ENCODE assay signal across 8 mouse cellular contexts in the genomic region with DNA sequence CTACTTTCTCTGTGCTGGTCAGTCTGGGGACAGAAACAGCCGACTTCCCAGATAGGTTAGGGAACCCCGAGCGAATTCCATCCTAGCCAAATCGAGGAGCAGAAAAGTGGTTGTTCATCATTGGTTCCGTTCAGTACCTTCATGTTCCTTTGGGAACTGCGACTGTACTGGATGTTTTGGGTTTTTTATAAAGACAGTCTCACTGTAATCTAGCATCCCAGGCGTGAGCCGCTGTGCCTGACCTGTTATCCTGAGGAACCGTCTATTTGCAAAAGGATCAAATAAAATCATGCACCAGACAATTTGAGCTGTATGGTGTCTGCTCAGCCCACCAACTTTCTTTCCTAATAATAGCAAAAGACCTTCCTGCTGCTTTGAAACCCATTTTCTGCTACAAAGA. TPM values are rescaled to one million over a fixed set of nuclear protein-coding genes. Genes with fewer than 3 reads are reported as not detected.
A peak's percentile ranks its signal among the peaks of the same experiment; 100 is the strongest.
DNase-seq lines count a peak whose midpoint lies in the region; ATAC-seq and TF ChIP-seq lines count a peak whose summit lies in the region.

No protein-coding gene starts in this region.

- 1% methylated on average over 9 of the region's 9 CpGs for whole genome bisulfite sequencing in heart, embryonic 12.5 days
- 2% methylated on average over 9 of the region's 9 CpGs for WGBS in forebrain, postnatal 0 days
- WGBS in macrophage (ENCODE audit: missing documents), result 3% methylated on average over 9 of the region's 9 CpGs

- TF ChIP-seq CTCF in G1E (IDR thresholded peaks at IDR 0.05; ENCODE audit: low read depth, low read length), result no peak
- TF ChIP-seq CTCF in forebrain, postnatal 0 days (IDR thresholded peaks at IDR 0.05; ENCODE audit: low read depth), result no peak

- H3K79me2 ChIP-seq in macrophage (ENCODE audit: inconsistent target), result peaks cover 54% of the 10 kb centered on the region

- no peaks in the 10 kb centered on the region for H3K27me3 ChIP-seq in heart, embryonic 12.5 days (replicated peaks)
- H3K27me3 ChIP-seq in G1E (ENCODE audit: insufficient read depth, low read length), result no peaks in the 10 kb centered on the region
- H3K27me3 ChIP-seq in forebrain, postnatal 0 days (ENCODE audit: insufficient read depth, low read length), result no peaks in the 10 kb centered on the region

- no peaks in the 10 kb centered on the region for H3K9me3 ChIP-seq in heart, embryonic 12.5 days (replicated peaks)
- H3K9me3 ChIP-seq in G1E (replicated peaks), result no peaks in the 10 kb centered on the region
- H3K9me3 ChIP-seq in forebrain, postnatal 0 days (ENCODE audit: low read length), result no peaks in the 10 kb centered on the region

- H3K9ac ChIP-seq in heart, embryonic 12.5 days, result peak overlapping the region; percentile 97
- peak overlapping the region; percentile 96 for H3K9ac ChIP-seq in forebrain, postnatal 0 days

- H3K36me3 ChIP-seq in heart, embryonic 12.5 days, result peaks cover 2% of the 10 kb centered on the region; the same call in 1 of the 2 replicates
- H3K36me3 ChIP-seq in G1E (replicated peaks) (peaks cover 14% of the 10 kb centered on the region), macrophage (ENCODE audit: inconsistent target) (no peaks in the 10 kb centered on the region)
- H3K36me3 ChIP-seq in forebrain, postnatal 0 days (ENCODE audit: insufficient read depth), result no peaks in the 10 kb centered on the region

- H3K27ac ChIP-seq in heart, embryonic 12.5 days (ENCODE audit: poor library complexity, severe bottlenecking), result peak overlapping the region; percentile 98
- H3K27ac ChIP-seq in forebrain, postnatal 0 days (ENCODE audit: low read depth, low read length), result peak overlapping the region; percentile 95
- peak overlapping the region; percentile 92 for H3K27ac ChIP-seq in macrophage

- peak overlapping the region; percentile 84 for H3K4me3 ChIP-seq in heart, embryonic 12.5 days
- H3K4me3 ChIP-seq in G1E (ENCODE audit: low read depth, low read length) (peak overlapping the region; percentile 81), macrophage (ENCODE audit: inconsistent target) (peak overlapping the region; percentile 89)
- H3K4me3 ChIP-seq in forebrain, postnatal 0 days (ENCODE audit: low read depth, low read length), result peak overlapping the region; percentile 99

- intact Hi-C loops in left cerebral cortex, postnatal 25 days (cut with DNase I), result loop anchor here (1.0 to 5.0 kb wide), 2 partner anchors 79 to 93 kb away; partner anchors contain the start of genes Cenpv and Ubb

- H3K4me2 ChIP-seq in heart, embryonic 12.5 days, result peak overlapping the region; percentile 79
- H3K4me2 ChIP-seq in forebrain, postnatal 0 days (ENCODE audit: low read depth), result peak overlapping the region; percentile 78

- DNase-seq in heart, adult 11 months, result no peak
- DNase-seq in G1E (ENCODE audit: low spot score), result no peak
- DNase-seq in forebrain, postnatal 0 days, result no peak
- no peak for DNase-seq in retina, postnatal 1 day
- no peak for DNase-seq in left cerebral cortex, postnatal 25 days (ENCODE audit: low spot score in 2 of 2)
- DNase-seq in adrenal gland, adult 8-10 months, result no peak

- peaks cover 6% of the 10 kb centered on the region for H3K4me1 ChIP-seq in heart, embryonic 12.5 days (replicated peaks)
- peaks cover 43% of the 10 kb centered on the region for H3K4me1 ChIP-seq in G1E (ENCODE audit: insufficient read depth, low read depth, low read length)
- H3K4me1 ChIP-seq in forebrain, postnatal 0 days (ENCODE audit: insufficient read depth), result peaks cover 12% of the 10 kb centered on the region

- ATAC-seq in heart, embryonic 12.5 days (ENCODE audit: insufficient number of reproducible peaks, low FRiP score), result no peak
- ATAC-seq in G1E (ENCODE audit: extremely low read depth, insufficient number of reproducible peaks, low FRiP score, poor library complexity, severe bottlenecking), result no peak
- ATAC-seq in forebrain, postnatal 0 days, result no peak

RNA-seq across cellular contexts. Expression of gene Ncor1, which starts 0.4 kb away (rescaled TPM):
- 132 and 143 TPM in 2 replicates for polyA plus RNA-seq in heart, embryonic 12.5 days (2016; fragmentation: Nextera tagmentation; extraction: Ambion mirVana)
- total RNA-seq in G1E (2014; fragmentation: Nextera tagmentation), result 629 and 697 TPM in 2 replicates
- total RNA-seq in G1E (2017), result 167 and 214 TPM in 2 replicates
- 69.9 and 77.2 TPM in 2 replicates for polyA plus RNA-seq in G1E (2012)
- 117 and 122 TPM in 2 replicates for total RNA-seq in forebrain, postnatal 0 days (2014; rRNA removed)
- 108 and 153 TPM in 2 replicates for polyA plus RNA-seq in forebrain, postnatal 0 days (2015; fragmentation: Nextera tagmentation; extraction: Ambion mirVana)
- 100 to 1,000 TPM; 208 to 751 (median 645) TPM for total RNA-seq in macrophage (2018; cell fraction: chromatin; rRNA removed)
- total RNA-seq in macrophage (2018; cell fraction: cytosol; rRNA removed), result 100 to 1,000 TPM; 122 to 216 (median 168) TPM
- total RNA-seq in macrophage (2018; cell fraction: nucleus; rRNA removed), result 100 to 1,000 TPM; 151 to 495 (median 323) TPM
- polyA plus RNA-seq in macrophage (2018), result 110 to 316 TPM (median 118 TPM) in 3 replicates
- 100 to 1,000 TPM; 267 to 273 TPM for total RNA-seq in left cerebral cortex, postnatal 25 days (2021)
- total RNA-seq in adrenal gland, adult 8-10 months (2022), result 100 to 1,000 TPM; 177 to 269 (median 227) TPM

RNA-seq across cellular contexts. Expression of gene Pigl, which starts 0.5 kb away (rescaled TPM):
- 10.3 and 10.7 TPM in 2 replicates for polyA plus RNA-seq in heart, embryonic 12.5 days (2016; fragmentation: Nextera tagmentation; extraction: Ambion mirVana)
- total RNA-seq in G1E (2014; fragmentation: Nextera tagmentation), result 32.9 TPM in 2 replicates
- total RNA-seq in G1E (2017), result 4.8 and 5.3 TPM in 2 replicates
- polyA plus RNA-seq in G1E (2012), result 2.8 and 2.9 TPM in 2 replicates
- total RNA-seq in forebrain, postnatal 0 days (2014; rRNA removed), result 4.6 and 4.8 TPM in 2 replicates
- 4.6 and 5.9 TPM in 2 replicates for polyA plus RNA-seq in forebrain, postnatal 0 days (2015; fragmentation: Nextera tagmentation; extraction: Ambion mirVana)
- 1 to 10 TPM in 23 of 26 experiments, under 1 TPM in 3; 0.53 to 8.4 (median 4.3) TPM for total RNA-seq in macrophage (2018; cell fraction: chromatin; rRNA removed)
- total RNA-seq in macrophage (2018; cell fraction: cytosol; rRNA removed), result 1 to 10 TPM; 2.6 to 7.1 (median 4.9) TPM
- total RNA-seq in macrophage (2018; cell fraction: nucleus; rRNA removed), result 10 to 100 TPM in 1 of 26 experiments, 1 to 10 TPM in 25; 1.1 to 10.6 (median 5.7) TPM
- 2.9 to 5.2 TPM (median 5.0 TPM) in 3 replicates for polyA plus RNA-seq in macrophage (2018)
- 1 to 10 TPM; 5.6 to 7.6 TPM for total RNA-seq in left cerebral cortex, postnatal 25 days (2021)
- total RNA-seq in adrenal gland, adult 8-10 months (2022), result 10 to 100 TPM; 10.2 to 10.9 (median 10.7) TPM
